Mouse (Mus musculus): ENCODE measurements around the gene Agbl5.

Agbl5 gene

GRCm38 (mm10) chr5:30887858-30888336 lies 597 bp upstream of the Agbl5 start:
- DNase-seq (ENCODE audit: low spot score in 2 of 2) = peak; percentile 92 to 96

- no peak for DNase-seq (ENCODE audit: low spot score in 2 of 2)
Measured at GRCm38 (mm10) chr5:30889088-30889754, 727 bp downstream of the Agbl5 start.

- no peak for DNase-seq (ENCODE audit: low spot score in 2 of 2)
Measured at GRCm38 (mm10) chr5:30890375-30890774, 1.9 kb downstream of the Agbl5 start.

GRCm38 (mm10) chr5:30901860-30902259 lies 13.4 kb downstream of the Agbl5 start:
- DNase-seq (ENCODE audit: low spot score in 2 of 2) = no peak

- DNase-seq (ENCODE audit: low spot score in 2 of 2) = peak; percentile 98 to 99
Measured at GRCm38 (mm10) chr5:30907413-30908059, 19.0 kb downstream of the Agbl5 start, which contains the start of gene Ost4. TSS of gene Ost4 (minus strand) at chr5:30907788.

- no peak for DNase-seq (ENCODE audit: low spot score in 2 of 2)
Measured at GRCm38 (mm10) chr5:30908426-30909299, 20.2 kb downstream of the Agbl5 start.

GRCm38 (mm10) chr5:30909300-30909659 lies 20.8 kb downstream of the Agbl5 start:
- DNase-seq (ENCODE audit: low spot score in 2 of 2) = no peak

- no peak for DNase-seq (ENCODE audit: low spot score in 2 of 2)
Measured at GRCm38 (mm10) chr5:30909863-30910262, 21.4 kb downstream of the Agbl5 start.

GRCm38 (mm10) chr5:30910481-30910880 lies 22.0 kb downstream of the Agbl5 start:
- DNase-seq (ENCODE audit: low spot score in 2 of 2) = no peak

- no peak for DNase-seq (ENCODE audit: low spot score in 2 of 2)
Measured at GRCm38 (mm10) chr5:30912156-30912555, 23.7 kb downstream of the Agbl5 start.

- no peak for DNase-seq (ENCODE audit: low spot score in 2 of 2)
Measured at GRCm38 (mm10) chr5:30913060-30913841, 24.8 kb downstream of the Agbl5 start, which contains the start of gene Emilin1. TSS of gene Emilin1 (plus strand) at chr5:30913402.

GRCm38 (mm10) chr5:30914101-30914635 lies 25.7 kb downstream of the Agbl5 start:
- no peak for DNase-seq (ENCODE audit: low spot score in 2 of 2)

GRCm38 (mm10) chr5:30914849-30915248 lies 26.4 kb downstream of the Agbl5 start:
- no peak for DNase-seq (ENCODE audit: low spot score in 2 of 2)

GRCm38 (mm10) chr5:30915456-30915855 lies 27.0 kb downstream of the Agbl5 start:
- peak in 1 of 2 experiments; percentile 74 for DNase-seq (ENCODE audit: low spot score in 2 of 2)

GRCm38 (mm10) chr5:30915974-30916433 lies 27.5 kb downstream of the Agbl5 start:
- peak; percentile 66 to 74 for DNase-seq (ENCODE audit: low spot score in 2 of 2)

GRCm38 (mm10) chr5:30916841-30917240 lies 28.3 kb downstream of the Agbl5 start:
- no peak for DNase-seq (ENCODE audit: low spot score in 2 of 2)

GRCm38 (mm10) chr5:30917348-30917747 lies 28.9 kb downstream of the Agbl5 start:
- DNase-seq (ENCODE audit: low spot score in 2 of 2) = no peak

GRCm38 (mm10) chr5:30917891-30918670 lies 29.6 kb downstream of the Agbl5 start:
- no peak for DNase-seq (ENCODE audit: low spot score in 2 of 2)

- DNase-seq (ENCODE audit: low spot score in 2 of 2) = no peak
Measured at GRCm38 (mm10) chr5:30918691-30919090, 30.2 kb downstream of the Agbl5 start.
